Mouse (Mus musculus): ENCODE results near the gene Cyp1b1. TPM values are rescaled to one million over a fixed set of nuclear protein-coding genes. Genes with fewer than 3 reads are reported as not detected.

Cyp1b1 gene
- polyA plus RNA-seq, 1 experiment from 2014 or later: 1.5 TPM

GRCm38 (mm10) chr17:79713643-79714367 is 1.1 kb downstream of the Cyp1b1 start:
- Histone ChIP-seq H3K9ac (peak overlapping the region; percentile 44; the same call in 1 of the 2 replicates), H3K4me3 (peak overlapping the region; percentile 56), H3K36me3 (no peaks in the 10 kb centered on the region), H3K27ac (ENCODE audit: poor library complexity, severe bottlenecking) (no peak overlapping the region), H3K4me2 (peak overlapping the region; percentile 91), H3K27me3 (replicated peaks) (peaks cover 69% of the 10 kb centered on the region), H3K4me1 (replicated peaks) (peaks cover 27% of the 10 kb centered on the region), H3K9me3 (replicated peaks) (no peaks in the 10 kb centered on the region)
- under 1% methylated on average over 63 of the region's 63 CpGs for WGBS
- ATAC-seq (ENCODE audit: insufficient number of reproducible peaks, low FRiP score): no peak

GRCm38 (mm10) chr17:79713276-79713642 is 1.6 kb downstream of the Cyp1b1 start:
- no peaks in the 10 kb centered on the region for H3K36me3 ChIP-seq
- H3K4me2 ChIP-seq: peak overlapping the region; percentile 91
- peak overlapping the region; percentile 56 for H3K4me3 ChIP-seq
- peaks cover 27% of the 10 kb centered on the region for H3K4me1 ChIP-seq (replicated peaks)
- H3K9ac ChIP-seq: peak overlapping the region; percentile 44; the same call in 1 of the 2 replicates
- under 1% methylated on average over 24 of the region's 24 CpGs for WGBS
- peaks cover 69% of the 10 kb centered on the region for H3K27me3 ChIP-seq (replicated peaks)
- no peaks in the 10 kb centered on the region for H3K9me3 ChIP-seq (replicated peaks)
- no peak for ATAC-seq (ENCODE audit: insufficient number of reproducible peaks, low FRiP score)
- H3K27ac ChIP-seq (ENCODE audit: poor library complexity, severe bottlenecking): no peak overlapping the region

- Histone ChIP-seq H3K4me3 (no peak overlapping the region), H3K27me3 (replicated peaks) (peaks cover 66% of the 10 kb centered on the region), H3K27ac (ENCODE audit: poor library complexity, severe bottlenecking) (no peak overlapping the region), H3K36me3 (no peaks in the 10 kb centered on the region), H3K4me2 (no peak overlapping the region), H3K9ac (no peak overlapping the region), H3K4me1 (replicated peaks) (peaks cover 27% of the 10 kb centered on the region), H3K9me3 (replicated peaks) (no peaks in the 10 kb centered on the region)
- no peak for ATAC-seq (ENCODE audit: insufficient number of reproducible peaks, low FRiP score)
- WGBS: 7% methylated on average over 9 of the region's 9 CpGs
Measured at GRCm38 (mm10) chr17:79712536-79712935, 2.3 kb downstream of the Cyp1b1 start.

GRCm38 (mm10) chr17:79711944-79712343 is 2.9 kb downstream of the Cyp1b1 start:
- H3K27ac ChIP-seq (ENCODE audit: poor library complexity, severe bottlenecking): no peak overlapping the region
- H3K36me3 ChIP-seq: no peaks in the 10 kb centered on the region
- H3K27me3 ChIP-seq (replicated peaks): peaks cover 60% of the 10 kb centered on the region
- H3K4me2 ChIP-seq: no peak overlapping the region
- WGBS: 18% methylated on average over 6 of the region's 6 CpGs
- H3K9ac ChIP-seq: no peak overlapping the region
- H3K9me3 ChIP-seq (replicated peaks): no peaks in the 10 kb centered on the region
- ATAC-seq (ENCODE audit: insufficient number of reproducible peaks, low FRiP score): no peak
- no peak overlapping the region for H3K4me3 ChIP-seq
- H3K4me1 ChIP-seq (replicated peaks): peaks cover 27% of the 10 kb centered on the region

GRCm38 (mm10) chr17:79710246-79710842 is 4.5 kb downstream of the Cyp1b1 start:
- ATAC-seq (ENCODE audit: insufficient number of reproducible peaks, low FRiP score): no peak
- Histone ChIP-seq H3K27ac (ENCODE audit: poor library complexity, severe bottlenecking) (no peak overlapping the region), H3K4me2 (no peak overlapping the region), H3K4me1 (replicated peaks) (peaks cover 24% of the 10 kb centered on the region), H3K27me3 (replicated peaks) (peaks cover 56% of the 10 kb centered on the region), H3K9ac (no peak overlapping the region), H3K36me3 (no peaks in the 10 kb centered on the region), H3K9me3 (replicated peaks) (no peaks in the 10 kb centered on the region), H3K4me3 (no peak overlapping the region)
- 25% methylated on average over 15 of the region's 15 CpGs for WGBS

- no peak overlapping the region for H3K4me3 ChIP-seq
- H3K36me3 ChIP-seq: no peaks in the 10 kb centered on the region
- WGBS: 39% methylated on average over 1 of the region's 1 CpGs
- no peak for ATAC-seq (ENCODE audit: insufficient number of reproducible peaks, low FRiP score)
- H3K9ac ChIP-seq: no peak overlapping the region
- H3K9me3 ChIP-seq (replicated peaks): no peaks in the 10 kb centered on the region
- H3K27ac ChIP-seq (ENCODE audit: poor library complexity, severe bottlenecking): no peak overlapping the region
- no peak overlapping the region for H3K4me2 ChIP-seq
- peaks cover 19% of the 10 kb centered on the region for H3K4me1 ChIP-seq (replicated peaks)
- H3K27me3 ChIP-seq (replicated peaks): peaks cover 50% of the 10 kb centered on the region
Measured at GRCm38 (mm10) chr17:79709718-79710117, 5.1 kb downstream of the Cyp1b1 start.

- peaks cover 34% of the 10 kb centered on the region for H3K27me3 ChIP-seq (replicated peaks)
- no peak overlapping the region for H3K4me2 ChIP-seq
- no peak overlapping the region for H3K4me3 ChIP-seq
- H3K4me1 ChIP-seq (replicated peaks): peaks cover 4% of the 10 kb centered on the region
- no peak overlapping the region for H3K27ac ChIP-seq (ENCODE audit: poor library complexity, severe bottlenecking)
- no peak overlapping the region for H3K9ac ChIP-seq
- ATAC-seq (ENCODE audit: insufficient number of reproducible peaks, low FRiP score): peak; percentile 29; the same call in 1 of the 2 replicates
- H3K9me3 ChIP-seq (replicated peaks): no peaks in the 10 kb centered on the region
- H3K36me3 ChIP-seq: no peaks in the 10 kb centered on the region
- 21% methylated on average over 7 of the region's 7 CpGs for WGBS
Measured at GRCm38 (mm10) chr17:79708168-79708567, 6.7 kb downstream of the Cyp1b1 start.

- H3K27me3 ChIP-seq (replicated peaks): peaks cover 16% of the 10 kb centered on the region
- no peak for ATAC-seq (ENCODE audit: insufficient number of reproducible peaks, low FRiP score)
- peak overlapping the region; percentile 24; the same call in 1 of the 2 replicates for H3K9ac ChIP-seq
- H3K27ac ChIP-seq (ENCODE audit: poor library complexity, severe bottlenecking): no peak overlapping the region
- no peaks in the 10 kb centered on the region for H3K36me3 ChIP-seq
- 74% methylated on average over 9 of the region's 9 CpGs for WGBS
- H3K4me3 ChIP-seq: no peak overlapping the region
- H3K4me1 ChIP-seq (replicated peaks): no peaks in the 10 kb centered on the region; the same call in 1 of the 2 replicates
- no peak overlapping the region for H3K4me2 ChIP-seq
- H3K9me3 ChIP-seq (replicated peaks): no peaks in the 10 kb centered on the region
Measured at GRCm38 (mm10) chr17:79705671-79706455, 9.0 kb downstream of the Cyp1b1 start.

- Histone ChIP-seq H3K4me2 (no peak overlapping the region), H3K9ac (no peak overlapping the region), H3K4me1 (replicated peaks) (no peaks in the 10 kb centered on the region; the same call in 1 of the 2 replicates), H3K36me3 (no peaks in the 10 kb centered on the region), H3K27ac (ENCODE audit: poor library complexity, severe bottlenecking) (no peak overlapping the region), H3K4me3 (no peak overlapping the region), H3K27me3 (replicated peaks) (no peaks in the 10 kb centered on the region), H3K9me3 (replicated peaks) (no peaks in the 10 kb centered on the region)
- WGBS: 75% methylated on average over 5 of the region's 5 CpGs
- ATAC-seq (ENCODE audit: insufficient number of reproducible peaks, low FRiP score): no peak
Measured at GRCm38 (mm10) chr17:79700871-79701270, 14.0 kb downstream of the Cyp1b1 start.

- WGBS: 25% methylated on average over 1 of the region's 1 CpGs
Measured at GRCm38 (mm10) chr17:79699197-79699596, 15.7 kb downstream of the Cyp1b1 start.

GRCm38 (mm10) chr17:79695541-79695940 is 19.3 kb downstream of the Cyp1b1 start:
- no peak overlapping the region for H3K4me3 ChIP-seq
- no peaks in the 10 kb centered on the region for H3K9me3 ChIP-seq (replicated peaks)
- no peak overlapping the region for H3K4me2 ChIP-seq
- H3K27ac ChIP-seq (ENCODE audit: poor library complexity, severe bottlenecking): no peak overlapping the region
- ATAC-seq (ENCODE audit: insufficient number of reproducible peaks, low FRiP score): no peak
- H3K4me1 ChIP-seq (replicated peaks): no peaks in the 10 kb centered on the region; the same call in 1 of the 2 replicates
- no peaks in the 10 kb centered on the region for H3K36me3 ChIP-seq
- no peak overlapping the region for H3K9ac ChIP-seq
- H3K27me3 ChIP-seq (replicated peaks): 0 out of 2 replicates have a peak, but pooled peaks cover 4% of the 10 kb centered on the region
- 83% methylated on average over 6 of the region's 6 CpGs for WGBS

More at GRCm38 (mm10) chr17:79699197-79699596, 15.7 kb downstream of the Cyp1b1 start:
- no peaks in the 10 kb centered on the region for H3K36me3 ChIP-seq
- no peak overlapping the region for H3K27ac ChIP-seq (ENCODE audit: poor library complexity, severe bottlenecking)
- no peak overlapping the region for H3K9ac ChIP-seq
- no peak for ATAC-seq (ENCODE audit: insufficient number of reproducible peaks, low FRiP score)
- no peaks in the 10 kb centered on the region; the same call in none of the 2 replicates for H3K4me1 ChIP-seq (replicated peaks)
- H3K4me2 ChIP-seq: no peak overlapping the region
- no peak overlapping the region for H3K4me3 ChIP-seq
- no peaks in the 10 kb centered on the region for H3K9me3 ChIP-seq (replicated peaks)
- 0 out of 2 replicates have a peak, but pooled peaks cover 4% of the 10 kb centered on the region for H3K27me3 ChIP-seq (replicated peaks)

All from heart, embryonic 12.5 days (tissue).